Comparison of ENCODE assay signal across 28 mouse cellular contexts in the genomic region with DNA sequence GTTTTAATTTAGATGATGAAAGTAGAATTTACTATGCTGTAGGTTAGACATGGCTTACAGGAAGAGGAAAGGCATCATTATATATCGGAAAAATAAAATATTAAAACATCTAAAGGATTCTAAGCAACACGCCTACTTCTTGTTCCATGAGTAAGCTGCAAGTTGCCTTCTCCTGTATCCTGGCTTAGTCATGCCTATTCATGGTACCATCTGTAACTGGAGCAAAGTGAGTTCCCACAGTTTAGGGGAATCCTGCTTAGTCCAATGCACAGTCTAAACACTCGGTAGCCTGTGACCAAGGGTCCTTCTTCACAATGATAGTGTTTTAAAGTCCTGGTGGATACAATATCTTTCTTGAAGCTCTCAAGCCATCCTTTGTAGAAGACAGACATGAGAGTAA. TPM values are rescaled to one million over a fixed set of nuclear protein-coding genes. Genes with fewer than 3 reads are reported as not detected.
A peak's percentile ranks its signal among the peaks of the same experiment; 100 is the strongest.
DNase-seq lines count a peak whose midpoint lies in the region; ATAC-seq and TF ChIP-seq lines count a peak whose summit lies in the region.
"Had no signal": no experiment of that assay in that cellular context is flagged by ENCODE, and none has a peak within 500 bp of the region (broad histone marks: within the 10 kb centered on the region; RNA-seq: fewer than 3 reads in every experiment).

No protein-coding gene starts in this region.

- H3K9me3 ChIP-seq in midbrain, embryonic 11.5 days (ENCODE audit: control insufficient read depth, low read length): no peaks in the 10 kb centered on the region
- H3K9me3 ChIP-seq in midbrain, postnatal 0 days (ENCODE audit: low read length): no peaks in the 10 kb centered on the region
- H3K9me3 ChIP-seq: G1E had no signal

- no peaks in the 10 kb centered on the region for H3K27me3 ChIP-seq in midbrain, embryonic 11.5 days (ENCODE audit: control insufficient read depth, insufficient read depth, low read length)
- H3K27me3 ChIP-seq in midbrain, postnatal 0 days (ENCODE audit: insufficient read depth, low read length): no peaks in the 10 kb centered on the region
- H3K27me3 ChIP-seq: CH12.LX, Patski had no signal

- H3K36me3 ChIP-seq in midbrain, embryonic 11.5 days (ENCODE audit: control insufficient read depth, insufficient read depth, low read length): no peaks in the 10 kb centered on the region; the same call in 1 of the 2 replicates
- H3K36me3 ChIP-seq in midbrain, postnatal 0 days (ENCODE audit: insufficient read depth, low read length): peaks cover 21% of the 10 kb centered on the region

- H3K4me3 ChIP-seq in midbrain, embryonic 11.5 days (ENCODE audit: low read depth, low read length): no peak overlapping the region
- H3K4me3 ChIP-seq in midbrain, postnatal 0 days (ENCODE audit: low read depth, low read length): no peak overlapping the region

- no peak overlapping the region for H3K27ac ChIP-seq in midbrain, embryonic 11.5 days (ENCODE audit: low read depth, low read length)
- no peak overlapping the region for H3K27ac ChIP-seq in midbrain, postnatal 0 days (ENCODE audit: low read depth, low read length)

- H3K9ac ChIP-seq in midbrain, embryonic 11.5 days (ENCODE audit: low read length): no peak overlapping the region
- H3K9ac ChIP-seq in midbrain, postnatal 0 days (replicated peaks; ENCODE audit: low read length, poor library complexity, severe bottlenecking): no peak overlapping the region

- peak; percentile 73; the same call in 1 of the 2 replicates for ATAC-seq in frontal cortex, adult (ENCODE audit: low TSS enrichment)
- no peak for ATAC-seq in midbrain, embryonic 11.5 days (ENCODE audit: low FRiP score)
- no peak for ATAC-seq in midbrain, postnatal 0 days (ENCODE audit: low FRiP score)
- ATAC-seq: activated CD4-positive, CD25-positive, alpha-beta regulatory T cell, adult 4 months; CD4-positive, CD25-positive, alpha-beta regulatory T cell, adult 4 months; Patski had no signal

- H3K4me1 ChIP-seq in midbrain, embryonic 11.5 days (ENCODE audit: control insufficient read depth, insufficient read depth, low read length): peaks cover 8% of the 10 kb centered on the region
- no peaks in the 10 kb centered on the region for H3K4me1 ChIP-seq in midbrain, postnatal 0 days (ENCODE audit: insufficient read depth, low read length)

- WGBS in midbrain, embryonic 11.5 days: 86% methylated on average over 3 of the region's 3 CpGs
- WGBS in midbrain, postnatal 0 days: 90% methylated on average over 3 of the region's 3 CpGs

- no peak for DNase-seq in frontal cortex, postnatal 25 days (ENCODE audit: low spot score in 2 of 2)
- DNase-seq in midbrain, embryonic 11.5 days (ENCODE audit: low spot score, missing footprints): peak; percentile 51
- DNase-seq in midbrain, postnatal 0 days (ENCODE audit: low spot score): no peak
- peak; percentile 51 for DNase-seq in brain, adult 2 months (ENCODE audit: low read depth, low spot score)
- no peak for DNase-seq in B cell, adult 2 months
- DNase-seq: adrenal gland, adult 2 months; adrenal gland, adult 8-10 months; adrenal gland, postnatal 10 days; adrenal gland, postnatal 14 days; adrenal gland, postnatal 25 days; adrenal gland, postnatal 36 days; cerebellum, adult 11 months; cerebellum, adult 11-12 months; cerebellum, adult 18-20 months; cerebellum, adult 2 months; cerebellum, adult 8-10 months had no signal

- no peak overlapping the region for H3K4me2 ChIP-seq in midbrain, embryonic 11.5 days
- no peak overlapping the region for H3K4me2 ChIP-seq in midbrain, postnatal 0 days (ENCODE audit: low read depth, low read length, poor library complexity, severe bottlenecking)

- TF ChIP-seq CTCF in midbrain, postnatal 0 days (IDR thresholded peaks at IDR 0.05): no peak

RNA-seq across cellular contexts. Expression of a gene that starts 37.5 kb away (rescaled TPM):
- polyA plus RNA-seq in midbrain, embryonic 11.5 days (2014; fragmentation: Nextera tagmentation; extraction: Ambion mirVana): not detected in 2 replicates
- not detected in 2 replicates for total RNA-seq in midbrain, postnatal 0 days (2014; rRNA removed)
- polyA plus RNA-seq in midbrain, postnatal 0 days (2015; fragmentation: Nextera tagmentation; extraction: Ambion mirVana): not detected in 2 replicates
- total RNA-seq: adrenal gland, adult 18-20 months; adrenal gland, adult 2 months; adrenal gland, adult 8-10 months; adrenal gland, postnatal 10 days; adrenal gland, postnatal 14 days; adrenal gland, postnatal 25 days; adrenal gland, postnatal 36 days; adrenal gland, postnatal 4 days; CH12.LX; ES-E14; G1E; MEL had no signal
- polyA plus RNA-seq: activated CD4-positive, CD25-positive, alpha-beta regulatory T cell, adult 4 months; adrenal gland, adult 2 months; brain, embryonic 14.5 days; C2C12; CD4-positive, CD25-positive, alpha-beta regulatory T cell, adult 4 months; cerebellum, adult 2 months; G1E; Patski had no signal

RNA-seq across cellular contexts. Expression of a gene that starts 51.1 kb away (rescaled TPM):
- polyA plus RNA-seq in midbrain, embryonic 11.5 days (2014; fragmentation: Nextera tagmentation; extraction: Ambion mirVana): not detected in 2 replicates
- not detected in 2 replicates for total RNA-seq in midbrain, postnatal 0 days (2014; rRNA removed)
- polyA plus RNA-seq in midbrain, postnatal 0 days (2015; fragmentation: Nextera tagmentation; extraction: Ambion mirVana): not detected in 2 replicates
- total RNA-seq: adrenal gland, adult 18-20 months; adrenal gland, adult 2 months; adrenal gland, adult 8-10 months; adrenal gland, postnatal 10 days; adrenal gland, postnatal 14 days; adrenal gland, postnatal 25 days; adrenal gland, postnatal 36 days; adrenal gland, postnatal 4 days; CH12.LX; ES-E14; G1E; MEL had no signal
- polyA plus RNA-seq: activated CD4-positive, CD25-positive, alpha-beta regulatory T cell, adult 4 months; adrenal gland, adult 2 months; brain, embryonic 14.5 days; CD4-positive, CD25-positive, alpha-beta regulatory T cell, adult 4 months; G1E had no signal

Comparison
In these comparisons a context has a peak if more than half of its experiments do, and no peak if none do; other contexts are left out.
1. DNase-seq: peak in midbrain, embryonic 11.5 days (single experiment) and brain, adult 2 months (single experiment); none in frontal cortex, postnatal 25 days (0 of 2), midbrain, postnatal 0 days (single experiment) and B cell, adult 2 months (0 of 2).